Mouse (Mus musculus) testis, adult 2 months (tissue): ENCODE measurements around the gene Apol6.

ENCODE experiments used
- CTCF ChIP-seq: fragments of 200-500 bp; IDR thresholded peaks from 2 replicates; pipeline ENCODE4 v1.5.1; 2012; ENCODE audit warnings: low read depth, mild to moderate bottlenecking, inconsistent platforms, low read length, moderate library complexity; ENCODE audit not compliant: control insufficient read depth, insufficient read depth, insufficient replicate concordance
- POLR2A ChIP-seq: fragments of 200-500 bp; IDR thresholded peaks from 2 replicates; pipeline ENCODE4 v1.6.1; 2012; ENCODE audit warnings: low read depth, mild to moderate bottlenecking, inconsistent platforms, low read length, moderate library complexity; ENCODE audit not compliant: control insufficient read depth

GRCm38 (mm10) chr15:77072556-77073163, 28.1 kb downstream of the Apol6 start:
- TF ChIP-seq CTCF, result no peak
- no peak for TF ChIP-seq POLR2A
